Mouse (Mus musculus): ENCODE results near the gene Lcn12.

DNA sequence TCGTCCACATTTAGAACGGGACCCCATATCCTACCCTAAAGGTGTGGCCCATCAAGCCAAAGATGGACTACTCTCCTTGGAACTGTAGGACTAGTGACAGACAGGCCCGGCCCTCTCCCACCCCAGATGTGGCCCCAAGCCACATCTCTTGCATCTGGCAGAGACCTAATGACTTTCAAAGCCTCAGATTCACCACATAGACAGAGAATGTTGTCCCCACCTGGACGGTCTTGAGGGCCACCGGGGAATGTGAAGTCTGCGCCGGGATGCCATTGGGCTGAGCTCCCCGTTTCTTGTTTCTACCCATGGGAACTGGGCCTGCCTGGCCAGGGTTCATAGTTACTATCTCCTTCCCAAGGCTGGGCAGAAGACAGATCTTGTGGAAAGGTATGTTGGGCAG lies 16.2 kb downstream of the Lcn12 start:
- TF ChIP-seq POLR2A (IDR thresholded peaks at IDR 0.05; ENCODE audit: low read depth, low read length) (no peak), CTCF (conservative IDR thresholded peaks at IDR 0.05; ENCODE audit: insufficient read depth, insufficient read length, low read depth, low read length) (no peak)

Measured in kidney, adult 2 months (tissue).